Mouse (Mus musculus) hindbrain, embryonic 11.5 days (tissue): ENCODE data around the gene Arhgap23. TPM values are rescaled to one million over a fixed set of nuclear protein-coding genes. Genes with fewer than 3 reads are reported as not detected.
A peak's percentile ranks its signal among the peaks of the same experiment; 100 is the strongest.

ENCODE experiments used
- ATAC-seq: fragments of 200-750 bp; cut with Nextera tagmentation; 2 replicates; pipeline ENCODE4 v1.8.0; 2017; ENCODE audit warnings: mild to moderate bottlenecking, moderate TSS enrichment, moderate library complexity; ENCODE audit not compliant: low FRiP score
- DNase-seq: peaks from one replicate; pipeline ENCODE4 v3.0.0-alpha.2; 2015; ENCODE audit warnings: low spot score
- H3K27ac ChIP-seq: fragments of 300-500 bp; sonication (generic); 2 replicates; pipeline ENCODE4 v1.5.1; 2014; ENCODE audit warnings: mild to moderate bottlenecking, low read depth, low read length
- H3K27me3 ChIP-seq: fragments of 300-500 bp; sonication (generic); 2 replicates; pipeline ENCODE4 v1.6.1; 2014; ENCODE audit warnings: mild to moderate bottlenecking, low read length, moderate library complexity, mixed read lengths; ENCODE audit not compliant: control insufficient read depth, insufficient read depth
- H3K36me3 ChIP-seq: fragments of 300-500 bp; sonication (generic); 2 replicates; pipeline ENCODE4 v1.6.1; 2014; ENCODE audit warnings: mild to moderate bottlenecking, low read length, moderate library complexity, mixed read lengths; ENCODE audit not compliant: control insufficient read depth, insufficient read depth
- H3K4me1 ChIP-seq: fragments of 300-500 bp; sonication (generic); replicated peaks from 2 replicates; pipeline ENCODE4 v1.6.1; 2014; ENCODE audit warnings: low read length, mixed read lengths; ENCODE audit not compliant: control insufficient read depth, insufficient read depth
- H3K4me2 ChIP-seq: fragments of 300-500 bp; sonication (generic); replicated peaks from 2 replicates; pipeline ENCODE4 v1.6.1; 2014; ENCODE audit warnings: mild to moderate bottlenecking, low read depth, low read length
- H3K4me3 ChIP-seq: fragments of 300-500 bp; sonication (generic); 2 replicates; pipeline ENCODE4 v1.5.1; 2014; ENCODE audit warnings: low read depth, low read length
- H3K9ac ChIP-seq: fragments of 300-500 bp; sonication (generic); 2 replicates; pipeline ENCODE4 v1.6.1; 2014; ENCODE audit warnings: low read depth, low read length
- H3K9me3 ChIP-seq: fragments of 300-500 bp; sonication (generic); 2 replicates; pipeline ENCODE4 v1.6.1; 2016; ENCODE audit warnings: low read length; ENCODE audit not compliant: control insufficient read depth
- WGBS: fragments of 180-500 bp; shearing (Covaris S2); extraction: QIAGEN DNeasy Blood & Tissue Kit; methylation state at CpG from one replicate; pipeline ENCODE4 v1.1.7; 2014; 5-methylcytosine and 5-hydroxymethylcytosine counted together
- polyA plus RNA-seq: library from polyadenylated mRNA; unstranded; fragments of >200 nt; fragmentation: Nextera tagmentation; extraction: Ambion mirVana; gene quantifications from 2 replicates; pipeline ENCODE4 v1.2.1, GENCODE M21; 2014

The Arhgap23 gene
- polyA plus RNA-seq, 1 experiment from 2014 or later, result 3.5 TPM

DNA sequence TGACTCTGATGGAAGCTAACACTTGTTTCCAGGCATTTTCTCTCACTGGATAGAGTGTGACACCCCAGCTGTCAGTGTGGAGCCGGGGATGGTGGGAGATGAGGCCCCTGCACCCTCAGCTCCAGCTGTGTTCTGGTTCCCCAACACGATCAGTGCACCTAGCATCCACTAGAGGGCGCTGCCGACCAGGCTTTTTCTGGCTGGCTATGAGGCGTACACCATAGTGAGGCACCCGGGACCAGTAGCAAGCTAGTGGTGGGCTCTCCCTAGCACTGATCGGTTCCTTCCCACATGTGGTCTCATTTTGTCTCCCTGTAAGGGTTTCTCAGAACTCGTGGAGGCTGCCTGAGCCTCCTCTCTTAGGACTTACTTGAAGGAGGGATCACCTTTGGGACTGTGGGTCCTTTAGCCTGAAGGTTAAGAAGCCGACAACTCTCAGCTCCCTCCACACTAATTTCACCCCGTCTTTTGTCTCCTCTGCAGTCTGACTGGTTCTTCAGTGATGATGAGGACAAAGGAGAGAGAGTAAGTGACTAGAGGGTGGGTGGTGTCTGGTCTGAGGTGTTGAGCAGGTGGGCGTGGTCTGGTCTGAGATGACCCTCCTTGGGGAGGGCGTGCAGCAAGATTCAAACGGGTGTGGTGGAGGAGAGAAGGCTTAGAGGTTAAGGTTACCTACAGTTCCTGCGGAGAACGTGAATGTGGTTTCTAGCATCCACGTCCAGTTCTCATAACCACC is 74.4 kb downstream of the Arhgap23 start:
- 26% methylated on average over 16 of the region's 16 CpGs for WGBS
- H3K4me3 ChIP-seq, result no peak overlapping the region
- no peak overlapping the region for H3K9ac ChIP-seq
- no peak overlapping the region for H3K4me2 ChIP-seq
- H3K36me3 ChIP-seq, result no peaks in the 10 kb centered on the region
- no peaks in the 10 kb centered on the region for H3K9me3 ChIP-seq
- DNase-seq (peak; percentile 91), ATAC-seq (peak; percentile 43; the same call in 1 of the 2 replicates)
- no peaks in the 10 kb centered on the region for H3K4me1 ChIP-seq
- no peak overlapping the region for H3K27ac ChIP-seq
- H3K27me3 ChIP-seq, result no peaks in the 10 kb centered on the region

DNA sequence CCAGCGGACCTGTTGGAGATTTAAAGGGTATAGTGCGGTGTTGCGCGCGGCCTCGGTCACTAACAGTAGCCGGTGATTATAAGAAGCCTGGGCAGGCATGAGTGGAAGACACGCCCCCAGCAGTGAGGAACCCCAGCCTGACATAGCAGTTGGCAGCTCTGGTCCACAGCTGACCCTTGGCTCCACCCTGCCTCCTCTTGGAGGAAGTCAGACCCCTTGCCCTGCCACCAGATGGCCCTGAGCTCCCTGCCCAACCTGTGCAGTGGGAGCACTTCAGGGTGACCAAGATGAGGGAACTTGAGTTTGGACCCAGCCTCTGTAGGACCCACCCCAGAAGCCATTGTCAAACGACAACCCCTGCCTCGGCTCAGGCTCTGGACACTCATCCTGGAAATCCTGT is 76.3 kb downstream of the Arhgap23 start:
- Histone ChIP-seq H3K4me3 (no peak overlapping the region), H3K27ac (no peak overlapping the region), H3K4me2 (no peak overlapping the region), H3K36me3 (no peaks in the 10 kb centered on the region), H3K27me3 (no peaks in the 10 kb centered on the region), H3K9ac (no peak overlapping the region), H3K4me1 (no peaks in the 10 kb centered on the region), H3K9me3 (no peaks in the 10 kb centered on the region)
- ATAC-seq (no peak), DNase-seq (no peak)
- 75% methylated on average over 10 of the region's 10 CpGs for WGBS

DNA sequence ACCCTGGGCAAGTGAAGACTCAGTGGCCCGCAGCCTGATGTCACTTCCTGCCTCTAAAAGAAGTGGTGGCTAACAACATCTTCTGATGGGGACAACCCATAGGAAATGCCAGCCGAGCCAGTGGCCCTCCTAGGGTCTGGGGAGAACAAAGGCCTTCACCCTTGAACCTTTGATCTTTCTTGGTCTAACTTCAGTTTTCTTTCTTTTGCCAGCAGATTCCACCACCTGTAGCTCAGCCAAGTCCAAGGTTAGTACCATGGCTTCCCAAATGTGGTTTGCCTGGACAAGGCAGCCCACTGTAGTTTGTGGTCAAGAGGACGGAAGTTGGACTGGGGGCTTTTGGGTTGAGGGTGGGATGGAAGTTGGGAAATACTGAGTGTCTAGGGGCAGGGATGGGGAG is 77.5 kb downstream of the Arhgap23 start:
- DNase-seq, result no peak
- Histone ChIP-seq H3K27me3 (peaks cover 2% of the 10 kb centered on the region; the same call in 1 of the 2 replicates), H3K27ac (no peak overlapping the region), H3K4me2 (no peak overlapping the region), H3K4me3 (no peak overlapping the region), H3K9me3 (no peaks in the 10 kb centered on the region), H3K9ac (no peak overlapping the region), H3K4me1 (no peaks in the 10 kb centered on the region), H3K36me3 (no peaks in the 10 kb centered on the region)
- ATAC-seq, result no peak
- WGBS, result 84% methylated on average over 3 of the region's 3 CpGs

DNA sequence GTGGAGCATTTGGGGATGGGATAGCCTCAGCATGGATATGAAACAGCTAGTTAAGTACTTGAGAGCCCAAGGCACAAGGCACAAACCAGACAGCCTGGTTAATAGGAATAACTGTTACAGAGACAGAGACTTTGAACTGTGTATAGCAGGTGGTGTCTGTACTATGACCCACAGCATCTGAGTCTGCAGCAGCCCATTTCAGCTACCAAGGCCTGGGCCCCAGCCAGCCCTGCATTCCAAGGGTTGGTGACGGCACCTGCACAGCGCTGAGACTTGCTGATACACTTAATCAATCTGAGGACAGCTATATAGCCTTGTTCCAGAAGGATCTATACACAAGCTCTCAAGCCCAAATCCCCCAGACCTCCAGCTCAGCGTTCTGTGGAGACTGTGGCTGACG is 82.2 kb downstream of the Arhgap23 start:
- H3K9me3 ChIP-seq, result no peaks in the 10 kb centered on the region
- WGBS, result 97% methylated on average over 4 of the region's 4 CpGs

DNA sequence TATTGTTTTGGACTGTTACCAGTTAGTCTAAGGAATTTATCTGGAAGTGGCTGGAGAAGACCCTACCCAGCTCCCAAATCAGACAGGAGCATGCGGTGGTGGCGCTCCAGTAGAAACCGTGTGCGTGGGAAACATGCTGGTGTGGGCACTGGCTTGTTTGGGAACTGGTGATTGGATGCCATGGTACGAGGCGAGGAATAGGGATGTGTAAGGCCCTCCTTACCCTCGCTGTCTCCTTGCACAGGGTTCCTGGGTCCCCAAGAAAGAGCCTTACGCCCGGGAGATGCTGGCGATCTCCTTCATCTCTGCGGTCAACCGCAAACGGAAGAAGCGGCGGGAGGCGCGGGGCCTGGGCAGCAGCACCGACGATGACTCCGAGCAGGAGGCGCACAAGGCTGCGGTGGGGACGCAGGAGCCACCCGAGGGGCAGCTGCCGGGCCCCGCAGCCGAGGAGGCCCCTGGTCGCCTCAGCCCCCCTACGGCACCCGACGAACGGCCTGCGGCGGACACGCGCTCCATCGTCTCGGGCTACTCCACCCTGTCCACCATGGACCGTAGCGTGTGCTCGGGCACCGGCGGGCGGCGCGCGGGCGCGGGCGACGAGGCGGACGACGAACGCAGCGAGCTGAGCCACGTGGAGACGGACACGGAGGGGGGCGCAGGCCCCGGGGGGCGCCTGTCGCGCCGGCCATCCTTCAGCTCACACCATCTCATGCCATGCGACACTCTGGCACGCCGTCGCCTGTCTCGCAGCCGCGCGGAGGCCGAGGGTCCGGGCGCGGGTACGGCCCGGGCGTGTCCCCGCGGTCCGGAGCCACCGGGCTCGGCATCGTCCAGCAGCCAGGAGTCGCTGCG is 84.8 kb downstream of the Arhgap23 start, which contains the start of gene 4933428G20Rik:
Gene 4933428G20Rik (minus strand): TSS at position 476 of the 855 bp plus-strand sequence.
- WGBS, result 6% methylated on average over 80 of the region's 88 CpGs
- peak; percentile 52 for DNase-seq

More for the DNA sequence above, 82.2 kb downstream of the Arhgap23 start:
- Histone ChIP-seq H3K27ac (no peak overlapping the region), H3K36me3 (no peaks in the 10 kb centered on the region), H3K4me3 (no peak overlapping the region), H3K9ac (no peak overlapping the region), H3K4me1 (peaks cover 9% of the 10 kb centered on the region), H3K4me2 (no peak overlapping the region), H3K27me3 (peaks cover 44% of the 10 kb centered on the region)
- DNase-seq (no peak), ATAC-seq (no peak)

DNA sequence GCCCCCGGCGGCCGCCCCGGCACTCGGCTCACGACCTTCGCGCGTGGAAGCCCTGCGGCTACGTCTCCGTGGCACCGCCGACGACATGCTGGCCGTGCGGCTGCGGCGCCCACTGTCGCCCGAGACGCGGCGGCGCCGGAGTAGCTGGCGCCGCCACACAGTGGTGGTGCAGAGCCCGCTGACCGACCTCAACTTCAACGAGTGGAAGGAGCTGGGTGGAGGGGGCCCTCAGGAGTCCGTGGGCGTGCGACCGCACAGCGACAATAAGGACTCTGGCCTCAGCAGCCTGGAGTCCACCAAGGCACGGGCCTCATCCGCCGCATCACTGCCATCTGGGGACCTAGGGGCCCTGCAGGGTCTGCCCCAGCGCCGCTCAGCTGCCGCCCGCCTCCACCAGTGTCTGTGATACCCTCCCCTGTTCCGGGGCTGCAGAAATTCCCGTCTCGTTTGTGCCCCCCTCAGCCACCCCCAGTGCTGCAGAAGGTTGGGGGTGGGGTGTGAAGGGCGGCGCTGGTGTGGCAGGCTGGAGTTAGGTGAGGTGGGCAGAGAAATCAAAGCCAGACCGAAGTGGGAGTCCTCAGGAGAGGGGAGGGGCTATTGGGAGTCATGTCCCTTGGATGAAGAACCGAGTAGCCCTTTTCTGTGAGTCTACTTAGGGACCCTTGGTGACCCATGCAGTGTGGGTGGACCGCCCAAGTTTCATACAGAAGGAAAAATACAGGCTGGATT is 85.6 kb downstream of the Arhgap23 start:
- Histone ChIP-seq H3K9ac (peak overlapping the region; percentile 53), H3K27me3 (peaks cover 44% of the 10 kb centered on the region), H3K9me3 (no peaks in the 10 kb centered on the region), H3K4me1 (peaks cover 9% of the 10 kb centered on the region), H3K27ac (no peak overlapping the region), H3K36me3 (no peaks in the 10 kb centered on the region), H3K4me3 (peak overlapping the region; percentile 38), H3K4me2 (peak overlapping the region; percentile 80)
- no peak for ATAC-seq
- 9% methylated on average over 46 of the region's 51 CpGs for WGBS
- no peak for DNase-seq

More for the DNA sequence above, 84.8 kb downstream of the Arhgap23 start, which contains the start of gene 4933428G20Rik:
- H3K27ac ChIP-seq, result no peak within 1 kb of the TSS
- peak within 1 kb of the TSS; percentile 80 for H3K4me2 ChIP-seq
- no peaks in the 10 kb centered on the region for H3K36me3 ChIP-seq
- H3K9ac ChIP-seq, result peak within 1 kb of the TSS; percentile 53
- H3K9me3 ChIP-seq, result no peaks in the 10 kb centered on the region
- peaks cover 9% of the 10 kb centered on the region for H3K4me1 ChIP-seq
- H3K27me3 ChIP-seq, result peaks cover 44% of the 10 kb centered on the region
- ATAC-seq, result peak; percentile 22; the same call in 1 of the 2 replicates
- H3K4me3 ChIP-seq, result peak within 1 kb of the TSS; percentile 38

DNA sequence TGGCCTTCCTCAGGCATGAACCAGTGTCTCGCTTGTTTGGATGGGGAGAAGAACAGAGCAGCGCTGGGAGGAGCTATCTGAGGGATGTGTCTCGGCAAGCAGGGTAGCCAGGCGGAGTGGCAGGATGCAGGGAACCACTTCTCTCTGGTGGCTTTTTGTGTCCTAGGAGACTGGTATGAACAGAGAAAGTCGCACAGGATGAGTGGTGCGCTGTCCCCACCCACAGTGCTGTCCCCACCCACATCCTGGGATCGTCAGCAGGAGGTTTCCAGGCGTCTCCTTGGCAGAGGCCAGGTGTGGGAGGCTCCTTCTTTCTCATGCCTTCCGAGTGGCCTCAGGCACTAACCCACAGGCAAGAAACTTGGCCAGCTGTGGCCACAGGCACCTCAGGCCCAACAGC is 87.0 kb downstream of the Arhgap23 start:
- Histone ChIP-seq H3K4me1 (peaks cover 9% of the 10 kb centered on the region), H3K4me3 (no peak overlapping the region), H3K4me2 (no peak overlapping the region), H3K9ac (no peak overlapping the region), H3K27me3 (peaks cover 44% of the 10 kb centered on the region), H3K27ac (no peak overlapping the region), H3K36me3 (no peaks in the 10 kb centered on the region), H3K9me3 (no peaks in the 10 kb centered on the region)
- no peak for ATAC-seq
- 37% methylated on average over 9 of the region's 9 CpGs for WGBS
- DNase-seq, result no peak

DNA sequence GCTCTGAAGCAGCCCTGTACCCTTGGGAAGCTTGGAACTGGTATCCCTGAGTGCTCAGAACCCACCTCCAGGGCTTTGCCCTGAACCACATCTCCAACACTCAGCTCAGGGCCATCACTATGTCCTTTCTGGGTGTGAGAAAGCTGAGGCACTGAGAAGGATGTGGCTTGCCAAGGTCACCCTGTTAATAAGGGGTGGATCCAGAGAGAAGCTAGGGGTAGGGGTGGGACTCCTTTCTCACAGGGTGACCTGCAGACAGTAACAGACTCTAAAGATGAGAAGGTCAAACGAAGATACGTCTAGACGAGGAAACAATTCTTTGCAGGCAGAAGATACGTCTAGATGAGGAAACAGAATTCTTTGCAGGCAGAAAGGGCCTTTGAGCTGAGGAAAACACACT is 87.5 kb downstream of the Arhgap23 start:
- Histone ChIP-seq H3K9me3 (no peaks in the 10 kb centered on the region), H3K27me3 (peaks cover 42% of the 10 kb centered on the region), H3K4me2 (no peak overlapping the region), H3K36me3 (no peaks in the 10 kb centered on the region), H3K9ac (no peak overlapping the region), H3K4me3 (no peak overlapping the region), H3K4me1 (peaks cover 9% of the 10 kb centered on the region), H3K27ac (no peak overlapping the region)
- DNase-seq, result no peak
- WGBS, result 79% methylated on average over 4 of the region's 4 CpGs
- ATAC-seq, result no peak
